Mouse (Mus musculus): ENCODE measurements around the gene Dync1li1. TPM values are rescaled to one million over a fixed set of nuclear protein-coding genes. Genes with fewer than 3 reads are reported as not detected.

Gene Dync1li1
- 47.7 TPM for polyA plus RNA-seq (2014; fragmentation: Illumina TruSeq; extraction: RNeasy Lipid Tissue Mini Kit (QIAGEN cat#74804); ENCODE audit: low read depth, low replicate concordance)

GRCm38 (mm10) chr9:114688252-114688952 lies at the start of gene Dync1li1:
Gene Dync1li1, plus strand, starts transcription at chr9:114688790.

GRCm38 (mm10) chr9:114639839-114640646 lies 48.5 kb upstream of the Dync1li1 start, which contains the start of gene Cnot10:
Gene Cnot10, minus strand, starts transcription at chr9:114640184.

GRCm38 (mm10) chr9:114731011-114731755 lies 42.6 kb downstream of the Dync1li1 start, which contains the start of gene Cmtm6:
Gene Cmtm6, plus strand, starts transcription at chr9:114731116.

Other genes with a start within 250 kb of the Dync1li1 start
- not detected for gene Ccr4, start 183.9 kb upstream of the Dync1li1 start, polyA plus RNA-seq (2014; fragmentation: Illumina TruSeq; extraction: RNeasy Lipid Tissue Mini Kit (QIAGEN cat#74804); ENCODE audit: low read depth, low replicate concordance)
- not detected for gene C130032M10Rik, start 173.1 kb upstream of the Dync1li1 start, polyA plus RNA-seq (2014; fragmentation: Illumina TruSeq; extraction: RNeasy Lipid Tissue Mini Kit (QIAGEN cat#74804); ENCODE audit: low read depth, low replicate concordance)
- gene Trim71, start 124.4 kb upstream of the Dync1li1 start, polyA plus RNA-seq (2014; fragmentation: Illumina TruSeq; extraction: RNeasy Lipid Tissue Mini Kit (QIAGEN cat#74804); ENCODE audit: low read depth, low replicate concordance), result not detected
- 37.3 TPM for gene Cnot10, start 48.6 kb upstream of the Dync1li1 start, polyA plus RNA-seq (2014; fragmentation: Illumina TruSeq; extraction: RNeasy Lipid Tissue Mini Kit (QIAGEN cat#74804); ENCODE audit: low read depth, low replicate concordance)
- 141 TPM for gene Cmtm6, start 42.3 kb downstream of the Dync1li1 start, polyA plus RNA-seq (2014; fragmentation: Illumina TruSeq; extraction: RNeasy Lipid Tissue Mini Kit (QIAGEN cat#74804); ENCODE audit: low read depth, low replicate concordance)
- 3.1 TPM for gene Cmtm7, start 93.1 kb downstream of the Dync1li1 start, polyA plus RNA-seq (2014; fragmentation: Illumina TruSeq; extraction: RNeasy Lipid Tissue Mini Kit (QIAGEN cat#74804); ENCODE audit: low read depth, low replicate concordance)
- gene Cmtm8, start 155.4 kb downstream of the Dync1li1 start, polyA plus RNA-seq (2014; fragmentation: Illumina TruSeq; extraction: RNeasy Lipid Tissue Mini Kit (QIAGEN cat#74804); ENCODE audit: low read depth, low replicate concordance), result 19.0 TPM
- gene Gpd1l, start 245.2 kb downstream of the Dync1li1 start, polyA plus RNA-seq (2014; fragmentation: Illumina TruSeq; extraction: RNeasy Lipid Tissue Mini Kit (QIAGEN cat#74804); ENCODE audit: low read depth, low replicate concordance), result 108 TPM